Mouse (Mus musculus): ENCODE data around the gene Fyn.
A peak's percentile ranks its signal among the peaks of the same experiment; 100 is the strongest.

The Fyn gene

GRCm38 (mm10) chr10:39368572-39369135 lies at the start of gene Fyn:
Gene Fyn (plus strand): TSS chr10:39368855.
- DNase-seq (ENCODE audit: low spot score in 2 of 2), result no peak

- peak in 1 of 2 experiments; percentile 43 for DNase-seq (ENCODE audit: low spot score in 2 of 2)
Observed at GRCm38 (mm10) chr10:39320798-39321622, 47.6 kb upstream of the Fyn start.

GRCm38 (mm10) chr10:39321623-39321985 lies 47.1 kb upstream of the Fyn start:
- DNase-seq (ENCODE audit: low spot score in 2 of 2), result no peak

- DNase-seq (ENCODE audit: low spot score in 2 of 2), result no peak
Observed at GRCm38 (mm10) chr10:39322143-39322542, 46.5 kb upstream of the Fyn start.

- no peak for DNase-seq (ENCODE audit: low spot score in 2 of 2)
Observed at GRCm38 (mm10) chr10:39324291-39324690, 44.4 kb upstream of the Fyn start.

GRCm38 (mm10) chr10:39328661-39329060 lies 40.0 kb upstream of the Fyn start:
- DNase-seq (ENCODE audit: low spot score in 2 of 2), result peak in 1 of 2 experiments; percentile 9

- no peak for DNase-seq (ENCODE audit: low spot score in 2 of 2)
Observed at GRCm38 (mm10) chr10:39334320-39334719, 34.3 kb upstream of the Fyn start.

- DNase-seq (ENCODE audit: low spot score in 2 of 2), result no peak
Observed at GRCm38 (mm10) chr10:39335880-39336279, 32.8 kb upstream of the Fyn start.

GRCm38 (mm10) chr10:39339189-39339968 lies 29.3 kb upstream of the Fyn start:
- DNase-seq (ENCODE audit: low spot score in 2 of 2), result no peak

- no peak for DNase-seq (ENCODE audit: low spot score in 2 of 2)
Observed at GRCm38 (mm10) chr10:39339969-39340236, 28.8 kb upstream of the Fyn start.

- no peak for DNase-seq (ENCODE audit: low spot score in 2 of 2)
Observed at GRCm38 (mm10) chr10:39343551-39343950, 25.1 kb upstream of the Fyn start.

- no peak for DNase-seq (ENCODE audit: low spot score in 2 of 2)
Observed at GRCm38 (mm10) chr10:39345921-39346320, 22.7 kb upstream of the Fyn start.

- no peak for DNase-seq (ENCODE audit: low spot score in 2 of 2)
Observed at GRCm38 (mm10) chr10:39349781-39350364, 18.8 kb upstream of the Fyn start.

- no peak for DNase-seq (ENCODE audit: low spot score in 2 of 2)
Observed at GRCm38 (mm10) chr10:39364196-39364595, 4.5 kb upstream of the Fyn start.

GRCm38 (mm10) chr10:39369502-39369931 lies 862 bp downstream of the Fyn start:
- peak; percentile 85 to 96 for DNase-seq (ENCODE audit: low spot score in 2 of 2)

GRCm38 (mm10) chr10:39369977-39370785 lies 1.5 kb downstream of the Fyn start:
- peak in 1 of 2 experiments; percentile 63 for DNase-seq (ENCODE audit: low spot score in 2 of 2)

- peak in 1 of 2 experiments; percentile 18 for DNase-seq (ENCODE audit: low spot score in 2 of 2)
Observed at GRCm38 (mm10) chr10:39370786-39371221, 2.1 kb downstream of the Fyn start.

- no peak for DNase-seq (ENCODE audit: low spot score in 2 of 2)
Observed at GRCm38 (mm10) chr10:39371467-39371866, 2.8 kb downstream of the Fyn start.

- DNase-seq (ENCODE audit: low spot score in 2 of 2), result no peak
Observed at GRCm38 (mm10) chr10:39371991-39372390, 3.3 kb downstream of the Fyn start.

- DNase-seq (ENCODE audit: low spot score in 2 of 2), result no peak
Observed at GRCm38 (mm10) chr10:39376676-39377075, 8.0 kb downstream of the Fyn start.

- DNase-seq (ENCODE audit: low spot score in 2 of 2), result no peak
Observed at GRCm38 (mm10) chr10:39377219-39377618, 8.6 kb downstream of the Fyn start.

Measured in cerebellum, postnatal 4 days (tissue).